Mouse (Mus musculus) ES-Bruce4 (cell line): Measurements from ENCODE around the gene E2f1.

ENCODE experiments used
- CTCF ChIP-seq: IDR thresholded peaks from one replicate; pipeline ENCODE4 v1.8.1; 2011; ENCODE audit warnings: low read depth, low read length
- POLR2A ChIP-seq: IDR thresholded peaks from one replicate; pipeline ENCODE4 v1.8.1; 2011; ENCODE audit warnings: low read length; ENCODE audit not compliant: insufficient read depth

DNA sequence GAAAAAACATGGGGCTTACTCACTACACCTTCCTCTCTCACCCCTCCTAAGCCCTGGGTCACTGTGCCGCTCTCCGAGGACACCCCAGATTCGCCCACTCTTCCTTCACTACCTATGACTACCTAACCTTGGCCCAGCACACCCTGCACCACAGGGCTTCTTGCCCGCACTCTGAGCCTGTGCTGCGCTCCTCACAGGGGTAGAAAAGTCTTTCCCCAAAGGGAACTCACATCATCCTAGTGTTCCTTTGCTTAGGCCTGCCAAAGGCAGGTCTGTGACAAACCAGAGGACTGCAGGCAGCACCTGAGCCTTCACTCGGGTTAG lies 8.0 kb upstream of the E2f1 start:
- no peak for TF ChIP-seq CTCF
- TF ChIP-seq POLR2A = no peak
